Mouse (Mus musculus): Measurements from ENCODE around the gene Cd302. TPM values are rescaled to one million over a fixed set of nuclear protein-coding genes. Genes with fewer than 3 reads are reported as not detected.

The Cd302 gene
- polyA plus RNA-seq, 1 experiment: 126 TPM

DNA sequence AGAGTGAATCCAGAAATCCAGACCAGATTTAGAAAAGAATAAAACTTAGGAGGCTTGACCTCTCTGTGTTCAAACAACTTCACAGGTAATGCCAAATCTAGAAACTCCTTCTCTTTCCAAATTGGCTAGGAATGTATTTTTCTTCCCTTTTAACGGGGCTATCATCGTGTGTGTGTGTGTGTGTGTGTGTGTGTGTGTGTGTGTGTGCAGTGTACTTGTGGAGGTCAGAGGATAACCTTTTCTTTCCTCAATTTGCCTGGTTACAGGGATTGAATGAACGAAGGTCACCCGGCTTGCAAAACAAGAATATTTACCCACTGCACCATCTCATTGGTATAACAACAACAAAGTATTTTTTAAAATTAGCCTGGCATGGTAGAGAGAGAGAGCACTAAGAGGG, 1.7 kb downstream of the Cd302 start:
- no peaks in the 10 kb centered on the region for H3K4me1 ChIP-seq (ENCODE audit: control insufficient read depth, insufficient read depth, insufficient read length, low read length)
- no peak overlapping the region for H3K27ac ChIP-seq (replicated peaks; ENCODE audit: low read depth, low read length)
- no peak overlapping the region for H3K4me3 ChIP-seq (ENCODE audit: insufficient read depth, low read depth, low read length)

DNA sequence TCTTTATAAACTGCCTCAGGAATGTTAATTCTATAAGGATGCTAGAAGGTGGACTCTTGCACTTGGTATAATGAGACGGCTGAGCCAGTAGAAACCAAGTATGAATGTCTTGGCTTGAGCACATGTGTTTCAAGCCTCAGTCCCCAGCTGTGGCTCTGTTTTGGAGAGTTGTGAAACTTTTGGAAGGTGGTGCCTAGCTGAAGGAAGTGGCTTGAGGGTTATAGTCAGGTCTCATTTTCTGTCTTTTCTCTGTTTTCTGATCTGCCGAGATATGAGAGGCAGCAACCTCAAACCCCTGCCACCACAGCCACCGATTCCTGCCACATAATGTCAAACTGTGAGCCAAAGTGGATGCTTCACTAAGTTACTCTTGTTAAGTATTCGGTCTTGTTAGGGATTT, 5.7 kb downstream of the Cd302 start:
- Histone ChIP-seq H3K4me1 (ENCODE audit: control insufficient read depth, insufficient read depth, insufficient read length, low read length) (no peaks in the 10 kb centered on the region), H3K27ac (replicated peaks; ENCODE audit: low read depth, low read length) (no peak overlapping the region), H3K4me3 (ENCODE audit: insufficient read depth, low read depth, low read length) (no peak overlapping the region)

DNA sequence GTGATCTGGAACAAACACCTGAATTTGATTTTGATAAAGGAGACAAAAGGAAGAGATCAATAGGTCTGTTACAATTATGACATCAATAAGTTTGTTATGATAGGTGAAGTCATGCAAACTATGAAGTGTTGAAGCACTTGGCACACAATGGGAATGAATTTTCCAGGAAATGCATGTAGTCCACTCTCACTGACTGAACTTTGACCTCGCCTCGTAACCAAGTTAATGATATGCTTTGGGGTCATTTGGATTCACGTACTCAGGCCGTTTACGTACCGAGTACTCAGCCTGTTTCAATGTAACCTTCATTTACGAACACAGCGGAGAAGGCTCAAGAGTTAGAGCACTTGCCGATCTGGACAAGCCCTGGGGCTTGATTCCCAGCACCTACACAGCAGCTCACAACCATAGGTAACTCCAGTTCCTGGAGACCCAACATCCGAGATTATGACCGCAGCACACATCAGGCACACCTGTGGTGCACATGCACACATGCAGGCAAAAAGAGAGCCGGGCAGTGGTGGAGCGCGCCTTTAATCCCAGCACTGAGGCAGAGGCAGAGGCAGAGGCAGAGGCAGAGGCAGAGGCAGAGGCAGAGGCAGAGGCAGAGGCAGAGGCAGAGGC, 14.3 kb downstream of the Cd302 start:
- Histone ChIP-seq H3K4me1 (ENCODE audit: control insufficient read depth, insufficient read depth, insufficient read length, low read length) (no peaks in the 10 kb centered on the region), H3K4me3 (ENCODE audit: insufficient read depth, low read depth, low read length) (no peak overlapping the region), H3K27ac (replicated peaks; ENCODE audit: low read depth, low read length) (no peak overlapping the region)

DNA sequence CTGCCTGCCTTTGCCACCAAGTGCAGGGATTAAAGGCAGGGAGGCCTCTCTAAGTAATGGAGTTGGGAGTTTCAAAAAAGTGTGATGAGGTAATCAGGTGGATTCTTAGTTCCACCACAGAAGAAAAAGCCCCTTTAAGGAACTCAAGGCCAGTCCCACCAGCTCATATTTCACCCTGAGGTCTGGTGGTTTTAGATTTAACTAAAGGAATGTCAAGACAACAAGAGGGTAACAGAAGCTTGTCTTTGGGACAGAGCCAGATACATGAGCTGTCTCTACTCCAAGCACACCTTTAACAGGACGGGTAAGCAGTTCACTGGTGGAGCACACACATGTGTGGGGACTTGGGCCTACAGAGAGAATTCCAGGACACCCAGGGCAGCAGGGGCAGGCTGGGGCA, 16.7 kb downstream of the Cd302 start:
- Histone ChIP-seq H3K4me1 (ENCODE audit: control insufficient read depth, insufficient read depth, insufficient read length, low read length) (no peaks in the 10 kb centered on the region), H3K27ac (replicated peaks; ENCODE audit: low read depth, low read length) (no peak overlapping the region), H3K4me3 (ENCODE audit: insufficient read depth, low read depth, low read length) (no peak overlapping the region)

DNA sequence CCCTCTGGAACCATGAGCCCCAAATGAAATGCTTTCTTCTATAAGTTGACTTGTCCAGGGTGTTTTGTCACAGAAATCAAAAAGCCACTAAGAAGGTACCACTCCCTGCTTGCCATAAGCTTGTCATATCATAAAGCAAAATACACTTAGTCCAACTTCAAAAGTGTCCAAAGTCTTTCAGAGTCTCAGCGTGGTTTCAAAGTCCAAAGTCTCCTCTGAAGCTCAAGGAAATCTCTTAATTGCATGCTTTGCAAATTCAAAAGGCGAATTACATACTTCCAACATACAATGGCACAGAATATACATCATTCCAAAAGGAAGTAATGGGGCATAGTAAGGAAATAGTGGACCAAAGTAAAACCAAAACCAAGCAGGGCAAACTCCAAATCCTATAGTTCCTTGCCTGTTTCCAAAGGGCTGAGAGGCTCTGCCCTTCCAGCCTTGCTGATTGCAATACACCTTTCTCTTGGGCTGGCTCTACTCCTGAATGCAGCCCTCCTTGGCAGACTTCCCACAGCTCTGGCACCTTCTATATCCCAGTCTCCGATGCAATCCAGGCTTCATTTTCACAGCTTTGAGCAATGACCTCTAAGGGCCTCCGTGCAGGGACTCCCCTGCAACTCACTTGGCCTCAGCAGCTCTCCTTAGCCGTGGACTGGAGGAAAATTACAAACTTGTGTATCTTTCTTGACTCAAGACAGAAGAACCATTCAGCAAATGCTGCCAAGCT, 23.5 kb downstream of the Cd302 start:
- no peak overlapping the region for H3K4me3 ChIP-seq (ENCODE audit: insufficient read depth, low read depth, low read length)

DNA sequence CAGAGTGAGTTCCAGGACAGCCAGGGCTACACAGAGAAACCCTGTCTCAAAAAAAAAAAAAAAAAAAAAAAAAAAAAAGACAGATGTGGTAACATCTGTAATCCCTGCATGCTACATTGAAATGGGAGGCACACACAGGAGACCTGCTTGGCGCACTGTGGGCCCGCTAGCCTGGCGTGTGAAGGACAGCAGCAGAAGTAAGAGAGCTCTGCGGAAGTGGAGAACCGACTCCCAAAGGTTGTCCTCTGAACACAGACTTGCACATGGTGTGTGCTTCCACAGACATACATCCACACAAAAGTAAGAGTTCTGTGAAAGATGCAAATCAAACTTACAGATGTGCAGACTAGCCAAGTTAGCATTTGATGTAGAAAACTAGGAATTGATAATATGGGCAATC, 25.1 kb downstream of the Cd302 start:
- Histone ChIP-seq H3K27ac (replicated peaks; ENCODE audit: low read depth, low read length) (no peak overlapping the region), H3K4me1 (ENCODE audit: control insufficient read depth, insufficient read depth, insufficient read length, low read length) (no peaks in the 10 kb centered on the region), H3K4me3 (ENCODE audit: insufficient read depth, low read depth, low read length) (no peak overlapping the region)

More for the DNA sequence above, 23.5 kb downstream of the Cd302 start:
- no peaks in the 10 kb centered on the region for H3K4me1 ChIP-seq (ENCODE audit: control insufficient read depth, insufficient read depth, insufficient read length, low read length)
- H3K27ac ChIP-seq (replicated peaks; ENCODE audit: low read depth, low read length): no peak overlapping the region

DNA sequence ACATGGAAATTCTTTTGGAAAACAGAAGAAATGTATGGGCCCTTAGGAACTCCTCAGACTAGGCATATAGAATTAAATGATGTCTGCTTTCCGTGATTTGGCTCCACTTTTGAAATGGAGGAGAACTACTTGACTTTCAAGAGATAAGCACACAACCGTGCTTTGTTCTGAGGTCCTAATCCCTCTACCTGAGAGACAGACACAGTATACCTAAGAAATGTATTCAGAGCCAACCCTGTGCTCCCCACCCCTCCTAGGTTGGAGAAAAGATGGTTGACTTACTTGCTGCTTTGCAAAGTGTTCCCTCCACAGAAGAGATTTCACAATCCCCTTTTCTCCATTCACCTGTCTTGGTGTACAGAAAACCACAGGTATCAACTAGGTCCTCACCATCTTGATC, 27.5 kb downstream of the Cd302 start:
- Histone ChIP-seq H3K27ac (replicated peaks; ENCODE audit: low read depth, low read length) (no peak overlapping the region), H3K4me3 (ENCODE audit: insufficient read depth, low read depth, low read length) (no peak overlapping the region), H3K4me1 (ENCODE audit: control insufficient read depth, insufficient read depth, insufficient read length, low read length) (no peaks in the 10 kb centered on the region)

DNA sequence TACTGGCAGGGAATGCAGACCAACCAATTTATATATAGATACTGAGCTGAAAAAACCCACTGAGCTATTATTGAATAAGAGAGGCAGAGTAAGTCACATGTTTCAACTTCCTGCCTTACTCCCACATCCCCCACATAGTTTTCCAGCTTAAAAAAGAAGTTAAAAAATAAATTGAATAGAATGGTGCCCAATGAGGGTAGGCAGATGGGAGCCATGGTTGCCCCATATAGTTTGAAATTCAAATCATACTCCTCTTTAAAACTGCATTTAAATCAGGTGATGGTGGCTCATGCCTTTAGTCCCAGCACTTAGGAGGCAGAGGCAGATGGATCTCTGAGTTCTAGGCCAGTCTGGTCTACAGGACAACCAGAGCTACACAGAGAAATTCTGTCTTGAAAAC, 30.8 kb downstream of the Cd302 start:
- H3K27ac ChIP-seq (replicated peaks; ENCODE audit: low read depth, low read length): no peak overlapping the region
- H3K4me3 ChIP-seq (ENCODE audit: insufficient read depth, low read depth, low read length): no peak overlapping the region
- H3K4me1 ChIP-seq (ENCODE audit: control insufficient read depth, insufficient read depth, insufficient read length, low read length): no peaks in the 10 kb centered on the region

DNA sequence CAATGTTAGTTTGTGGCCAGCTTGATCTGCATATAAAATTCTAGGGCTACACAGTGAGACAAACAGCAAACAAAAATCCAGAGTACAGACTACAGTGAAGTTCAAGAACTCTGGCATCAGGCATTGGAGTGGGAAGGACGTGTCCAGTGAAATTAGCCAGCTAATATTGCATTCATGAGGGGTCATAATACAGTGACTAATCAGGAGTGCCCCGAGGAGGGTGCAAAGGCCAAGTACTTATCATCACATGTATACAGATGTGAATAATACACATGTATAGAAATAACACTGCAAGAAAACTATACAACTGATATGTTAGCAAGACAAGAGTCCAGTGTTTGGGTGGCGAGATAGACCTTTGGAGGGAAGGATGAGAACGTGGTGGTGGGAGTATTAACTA, 31.5 kb downstream of the Cd302 start:
- Histone ChIP-seq H3K27ac (replicated peaks; ENCODE audit: low read depth, low read length) (no peak overlapping the region), H3K4me1 (ENCODE audit: control insufficient read depth, insufficient read depth, insufficient read length, low read length) (no peaks in the 10 kb centered on the region), H3K4me3 (ENCODE audit: insufficient read depth, low read depth, low read length) (no peak overlapping the region)

DNA sequence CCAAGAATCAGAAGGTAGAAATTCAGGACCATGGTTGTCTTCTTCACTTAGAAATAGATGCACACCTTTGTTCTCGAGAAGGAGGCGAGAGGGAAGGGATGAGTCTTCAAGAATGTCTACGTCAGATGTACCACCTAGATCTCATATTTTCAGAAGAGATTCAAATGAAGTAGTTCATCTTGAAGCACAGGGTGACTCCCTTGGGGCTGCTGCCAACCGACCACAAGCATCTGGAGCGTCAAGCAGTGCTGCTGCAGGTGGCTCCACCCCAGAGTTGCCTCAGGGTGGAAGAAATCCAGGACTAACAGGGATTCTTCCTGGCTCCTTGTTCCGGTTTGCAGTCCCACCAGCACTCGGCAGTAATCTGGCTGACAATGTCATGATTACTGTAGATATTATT, 49.8 kb downstream of the Cd302 start:
- no peak overlapping the region for H3K27ac ChIP-seq (replicated peaks; ENCODE audit: low read depth, low read length)
- H3K4me1 ChIP-seq (ENCODE audit: control insufficient read depth, insufficient read depth, insufficient read length, low read length): no peaks in the 10 kb centered on the region
- H3K4me3 ChIP-seq (ENCODE audit: insufficient read depth, low read depth, low read length): no peak overlapping the region

DNA sequence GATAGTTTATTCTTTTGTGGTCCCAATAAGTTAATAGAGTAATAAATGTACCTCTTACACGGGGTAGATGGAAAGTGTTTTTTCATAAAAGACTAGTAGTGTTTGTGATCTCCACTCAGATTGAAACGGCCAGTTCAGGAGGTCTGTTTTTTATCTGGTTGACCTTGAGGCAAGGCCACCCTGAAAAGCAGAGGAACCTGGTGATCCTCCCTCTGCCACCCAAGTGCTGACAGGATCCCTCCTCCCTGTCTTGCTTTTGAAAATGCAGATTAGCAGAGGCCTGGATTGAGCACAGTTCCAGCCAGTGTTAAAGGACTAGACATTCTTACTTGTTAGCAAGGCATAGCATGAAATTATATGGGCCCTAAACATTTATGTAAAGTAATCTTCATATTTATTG, 51.1 kb downstream of the Cd302 start:
- no peak overlapping the region for H3K4me3 ChIP-seq (ENCODE audit: insufficient read depth, low read depth, low read length)
- H3K4me1 ChIP-seq (ENCODE audit: control insufficient read depth, insufficient read depth, insufficient read length, low read length): no peaks in the 10 kb centered on the region
- no peak overlapping the region for H3K27ac ChIP-seq (replicated peaks; ENCODE audit: low read depth, low read length)

DNA sequence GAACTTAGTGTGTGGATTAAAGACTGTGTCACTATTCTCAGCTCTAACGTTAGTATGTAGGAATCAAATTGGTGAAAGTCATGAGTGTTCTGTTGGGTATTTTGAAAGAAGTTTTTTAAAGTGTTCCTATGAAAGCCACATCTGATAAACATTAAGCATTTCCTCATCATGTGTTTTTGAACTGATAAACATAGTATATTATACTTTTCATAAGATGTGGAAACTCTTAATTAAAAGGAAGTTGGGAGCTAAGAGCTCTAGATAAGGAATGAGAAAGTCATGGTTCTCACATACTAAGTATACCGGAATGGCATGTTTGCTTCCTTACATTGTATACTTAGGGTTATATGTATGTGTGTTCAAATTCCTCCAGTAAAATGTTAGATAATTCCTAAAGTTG, 53.9 kb downstream of the Cd302 start:
- no peak overlapping the region for H3K4me3 ChIP-seq (ENCODE audit: insufficient read depth, low read depth, low read length)
- H3K4me1 ChIP-seq (ENCODE audit: control insufficient read depth, insufficient read depth, insufficient read length, low read length): no peaks in the 10 kb centered on the region
- no peak overlapping the region for H3K27ac ChIP-seq (replicated peaks; ENCODE audit: low read depth, low read length)

DNA sequence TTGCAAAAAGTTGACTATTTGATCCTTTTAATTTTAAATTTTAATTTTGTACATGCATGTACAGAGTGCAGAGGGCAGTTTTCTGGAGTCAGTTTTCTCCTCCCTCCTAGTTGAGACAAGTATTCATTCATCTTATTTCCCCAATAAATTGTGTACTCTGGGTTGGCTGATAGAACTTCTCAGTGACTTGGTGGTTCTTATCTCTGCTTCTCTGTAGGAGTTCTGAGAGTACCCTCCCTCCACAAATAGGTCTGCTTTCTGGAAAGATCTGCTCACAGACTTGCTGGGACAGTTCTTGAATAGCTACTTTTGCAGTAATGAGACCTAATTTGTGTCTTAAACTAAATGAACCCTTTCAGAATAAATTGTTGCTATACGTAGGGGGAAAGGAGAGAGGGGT, 55.8 kb downstream of the Cd302 start:
- Histone ChIP-seq H3K27ac (replicated peaks; ENCODE audit: low read depth, low read length) (no peak overlapping the region), H3K4me3 (ENCODE audit: insufficient read depth, low read depth, low read length) (no peak overlapping the region), H3K4me1 (ENCODE audit: control insufficient read depth, insufficient read depth, insufficient read length, low read length) (0 out of 2 replicates have a peak, but pooled peaks cover 2% of the 10 kb centered on the region)

DNA sequence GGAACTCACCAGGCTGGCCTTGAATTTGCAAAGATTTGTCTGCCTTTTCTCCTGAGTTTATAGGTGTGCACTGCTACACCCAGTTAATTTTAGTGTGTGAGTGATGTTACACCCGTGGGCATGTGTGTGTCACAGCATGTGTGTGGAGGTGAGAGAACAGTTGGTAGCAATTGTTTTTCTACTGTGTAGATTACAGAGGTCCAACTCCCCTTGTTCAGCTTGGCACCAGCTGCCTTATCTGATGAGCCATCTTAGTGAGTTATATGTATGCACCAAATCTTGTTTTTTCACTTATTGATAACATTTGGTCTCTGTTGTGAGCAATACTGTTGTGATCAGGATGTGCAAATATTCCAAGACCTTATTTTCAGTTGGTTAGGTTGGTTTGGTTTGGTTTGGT, 60.8 kb downstream of the Cd302 start:
- H3K4me3 ChIP-seq (ENCODE audit: insufficient read depth, low read depth, low read length): no peak overlapping the region

DNA sequence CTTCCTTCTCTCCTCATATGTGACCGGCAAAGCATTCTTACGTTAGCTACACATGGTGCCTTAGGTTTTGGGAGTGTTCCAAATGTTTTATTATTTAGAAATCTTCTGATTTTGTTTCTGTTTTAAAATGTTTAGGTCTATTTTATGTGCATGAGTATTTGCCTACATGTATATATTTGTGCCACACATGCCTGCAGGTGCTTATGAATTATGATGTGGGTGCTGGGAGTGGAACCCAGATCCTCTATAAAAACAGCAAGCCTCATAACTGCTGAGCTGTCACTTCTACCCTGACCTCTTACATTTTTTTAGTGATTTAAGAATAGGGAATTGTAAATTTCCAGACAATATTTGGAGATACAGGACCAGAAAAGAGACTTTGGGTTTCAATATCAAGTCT, 62.3 kb downstream of the Cd302 start:
- Histone ChIP-seq H3K27ac (replicated peaks; ENCODE audit: low read depth, low read length) (no peak overlapping the region), H3K4me3 (ENCODE audit: insufficient read depth, low read depth, low read length) (no peak overlapping the region), H3K4me1 (ENCODE audit: control insufficient read depth, insufficient read depth, insufficient read length, low read length) (peaks cover 12% of the 10 kb centered on the region)

More for the DNA sequence above, 60.8 kb downstream of the Cd302 start:
- H3K4me1 ChIP-seq (ENCODE audit: control insufficient read depth, insufficient read depth, insufficient read length, low read length): peaks cover 7% of the 10 kb centered on the region
- no peak overlapping the region for H3K27ac ChIP-seq (replicated peaks; ENCODE audit: low read depth, low read length)

DNA sequence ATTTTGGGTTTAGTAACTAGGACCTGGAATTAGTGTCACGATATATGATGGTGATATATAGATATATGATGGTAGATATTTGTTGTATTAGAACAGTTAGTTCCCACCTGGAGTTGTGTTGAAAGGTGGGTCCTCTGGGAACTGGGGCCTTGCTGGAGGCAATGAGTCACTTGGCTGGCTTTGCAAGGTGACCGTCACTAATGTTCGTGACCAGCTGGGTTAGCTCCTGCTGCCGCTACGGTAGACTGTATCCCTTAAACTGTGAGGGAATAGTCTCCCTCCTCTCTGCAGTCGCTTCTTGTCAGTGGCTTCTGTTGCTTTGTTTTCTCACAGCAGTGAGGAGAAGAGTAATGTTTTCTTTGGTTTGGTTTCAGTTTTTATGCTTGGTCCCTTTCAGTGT, 63.1 kb downstream of the Cd302 start:
- no peak overlapping the region for H3K4me3 ChIP-seq (ENCODE audit: insufficient read depth, low read depth, low read length)
- no peak overlapping the region for H3K27ac ChIP-seq (replicated peaks; ENCODE audit: low read depth, low read length)
- H3K4me1 ChIP-seq (ENCODE audit: control insufficient read depth, insufficient read depth, insufficient read length, low read length): peaks cover 12% of the 10 kb centered on the region
